Mouse (Mus musculus): Measurements from ENCODE around the gene Mrps27. TPM values are rescaled to one million over a fixed set of nuclear protein-coding genes. Genes with fewer than 3 reads are reported as not detected.

Gene Mrps27
- total RNA-seq, 2 experiments from 2014 or later: 25.8 to 30.8 TPM

- DNase-seq: no peak
Measured at GRCm38 (mm10) chr13:99351596-99351995, 7.0 kb downstream of the Mrps27 start.

- DNase-seq: peak; percentile 96
Measured at GRCm38 (mm10) chr13:99352758-99353489, 8.3 kb downstream of the Mrps27 start.

DNA sequence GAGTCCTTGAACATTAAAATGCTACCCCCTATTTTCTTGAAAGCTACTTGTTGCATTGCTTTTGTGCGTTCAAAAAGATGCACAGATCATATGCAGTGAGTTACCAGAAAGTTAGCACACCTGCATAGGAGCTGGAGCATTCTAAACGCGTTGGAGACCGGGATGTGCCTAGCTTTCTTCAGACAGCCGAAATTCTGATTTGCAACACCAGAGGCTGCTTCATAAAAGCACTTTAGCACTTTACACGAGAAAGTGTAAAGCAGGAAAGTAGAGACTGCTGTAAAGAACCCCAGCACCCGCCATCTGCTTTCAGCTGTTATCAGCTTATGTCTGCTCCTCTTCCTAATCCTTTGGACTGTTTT, 8.9 kb downstream of the Mrps27 start:
- no peak for DNase-seq

GRCm38 (mm10) chr13:99355072-99355471, 10.5 kb downstream of the Mrps27 start:
- no peak for DNase-seq

DNA sequence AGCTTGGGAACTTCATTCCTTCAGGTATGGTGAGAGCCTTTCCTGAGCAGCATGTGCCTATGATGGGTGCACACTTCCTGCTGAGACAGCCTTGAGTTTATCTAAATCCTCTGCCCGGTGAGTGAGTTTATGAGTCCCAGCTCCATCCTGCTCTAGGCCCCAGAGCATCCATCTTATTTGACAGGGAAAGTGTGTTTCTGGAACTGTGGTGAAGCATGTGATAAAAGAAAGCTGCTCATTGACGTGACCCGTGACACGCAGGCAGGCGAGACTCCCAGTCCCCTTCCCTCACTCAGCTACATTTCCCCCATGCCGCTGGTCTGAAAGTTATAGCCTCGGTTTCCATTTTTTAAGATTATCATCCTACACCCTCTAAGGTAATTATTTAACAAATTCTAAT, 11.3 kb downstream of the Mrps27 start:
- no peak for DNase-seq

DNA sequence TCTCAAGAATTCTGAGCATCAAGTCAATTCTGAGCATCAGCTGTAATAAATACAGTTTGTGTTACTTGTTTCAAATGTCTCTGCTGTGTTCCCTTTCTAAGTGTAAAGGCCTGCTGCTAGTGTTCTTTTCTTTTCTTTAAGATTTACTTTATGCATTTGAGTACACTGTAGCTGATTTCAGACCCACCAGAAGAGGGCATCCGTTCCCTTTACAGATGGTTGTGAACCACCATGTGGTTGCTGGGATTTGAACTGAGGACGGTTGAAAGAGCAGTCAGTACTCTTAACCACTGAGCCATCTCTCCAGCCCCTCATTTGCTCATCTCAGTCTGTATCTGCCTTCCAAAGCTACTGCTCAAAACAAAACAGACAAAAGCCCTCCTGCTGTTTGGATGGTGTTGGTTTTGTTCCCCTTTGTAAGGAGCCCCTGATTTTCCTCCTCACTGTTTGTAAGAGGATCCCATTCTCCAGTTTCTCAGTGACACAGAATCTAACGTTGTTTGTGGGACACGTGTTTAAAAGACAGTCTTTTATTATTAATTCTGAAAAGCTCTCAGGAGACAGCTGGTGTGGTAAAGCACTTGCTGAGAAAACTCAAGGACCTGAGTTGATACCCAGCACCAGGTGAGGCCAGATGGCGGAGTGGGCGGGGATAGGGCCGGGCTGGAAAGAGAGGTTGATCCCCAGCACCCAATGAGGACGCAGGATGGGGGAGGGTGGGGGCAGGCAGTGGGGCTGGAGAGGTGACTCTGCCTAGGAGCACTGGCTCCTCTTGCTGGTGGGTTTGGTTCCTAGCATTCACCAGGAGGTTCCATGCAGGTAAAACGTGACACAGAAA, 12.1 kb downstream of the Mrps27 start:
- no peak for DNase-seq

DNA sequence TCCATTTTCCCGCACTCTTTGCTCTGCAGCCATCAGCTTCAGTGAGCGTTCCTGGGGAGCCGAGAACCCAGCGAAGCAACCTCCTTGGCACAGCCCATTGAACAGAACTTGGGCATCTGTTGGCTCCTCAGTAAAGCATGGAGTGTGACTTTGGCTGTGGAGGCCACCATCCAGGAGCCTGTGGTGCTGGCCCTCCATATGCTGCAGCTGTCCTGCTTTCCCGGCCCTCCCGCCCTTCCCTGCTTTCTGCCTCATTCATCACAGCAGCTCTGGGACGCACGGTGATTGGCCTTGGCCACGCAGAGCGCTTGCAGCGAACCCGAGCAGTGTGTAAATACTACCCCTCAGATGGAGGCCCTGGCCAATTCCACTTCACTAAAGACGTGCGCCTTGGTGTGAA, 14.3 kb downstream of the Mrps27 start:
- no peak for DNase-seq

DNA sequence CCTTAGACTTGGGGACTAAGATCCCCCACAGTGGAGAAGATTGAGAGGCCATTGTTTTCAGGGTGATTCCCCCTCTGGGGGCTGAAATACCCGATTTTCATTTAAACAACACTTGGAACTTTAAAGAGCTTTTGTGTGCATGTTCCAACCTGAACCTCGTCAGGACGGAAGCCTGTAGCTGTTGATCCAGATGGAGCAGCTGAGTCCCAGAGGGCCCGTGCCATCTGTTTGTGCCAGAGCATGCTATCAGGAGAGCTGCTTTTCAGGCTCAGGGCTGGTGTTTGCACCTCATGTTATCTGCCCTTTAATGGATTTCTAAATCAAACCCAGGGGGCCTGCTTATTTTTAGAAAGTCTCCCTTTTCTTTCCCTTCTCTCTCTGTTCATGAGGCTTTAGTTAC, 19.3 kb downstream of the Mrps27 start:
- DNase-seq: no peak

GRCm38 (mm10) chr13:99366422-99367175, 22.0 kb downstream of the Mrps27 start:
- DNase-seq: no peak

- peak; percentile 57 for DNase-seq
Measured at GRCm38 (mm10) chr13:99367554-99368174, 23.1 kb downstream of the Mrps27 start.

GRCm38 (mm10) chr13:99369103-99369502, 24.5 kb downstream of the Mrps27 start:
- no peak for DNase-seq

DNA sequence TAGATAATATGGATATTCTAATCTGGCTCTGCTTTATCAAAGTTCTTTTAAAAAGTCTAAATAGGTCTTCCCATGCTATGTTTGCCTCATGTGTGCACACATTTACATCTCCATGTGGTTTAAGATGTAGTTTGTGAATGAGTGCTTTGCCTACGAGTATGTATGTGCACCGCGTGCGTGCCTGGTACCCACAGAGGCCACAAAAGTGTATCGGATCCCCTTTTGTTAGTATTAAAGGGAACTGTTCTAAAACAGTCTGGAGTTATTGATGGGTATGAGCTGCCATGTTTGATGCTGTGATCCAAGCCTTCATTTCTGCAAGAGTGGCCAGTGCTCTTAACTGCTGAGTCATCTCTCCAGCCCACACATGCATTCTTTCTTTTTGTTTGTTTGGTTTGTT, 26.7 kb downstream of the Mrps27 start:
- DNase-seq: no peak

GRCm38 (mm10) chr13:99373684-99374083, 29.1 kb downstream of the Mrps27 start:
- no peak for DNase-seq

DNA sequence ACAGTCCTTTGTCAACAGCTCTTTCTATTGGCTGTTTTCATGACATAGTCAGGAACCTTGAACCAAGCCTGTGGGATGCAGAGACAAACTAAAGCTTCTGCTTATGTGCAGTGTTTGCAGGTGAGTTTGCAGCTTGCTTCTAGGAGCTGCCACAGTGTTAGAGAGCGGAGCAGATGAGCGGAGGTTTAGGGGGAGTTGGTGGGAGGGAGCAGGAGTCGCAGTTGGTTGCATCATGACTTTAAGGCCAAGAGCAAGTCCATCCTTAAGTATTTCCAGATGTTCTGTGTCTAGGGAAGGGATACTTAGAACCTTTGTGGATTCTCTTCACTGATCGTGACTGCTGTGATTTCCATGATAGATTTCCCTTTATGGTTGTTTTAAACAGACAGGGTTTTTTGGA, 29.6 kb downstream of the Mrps27 start:
- DNase-seq: no peak

DNA sequence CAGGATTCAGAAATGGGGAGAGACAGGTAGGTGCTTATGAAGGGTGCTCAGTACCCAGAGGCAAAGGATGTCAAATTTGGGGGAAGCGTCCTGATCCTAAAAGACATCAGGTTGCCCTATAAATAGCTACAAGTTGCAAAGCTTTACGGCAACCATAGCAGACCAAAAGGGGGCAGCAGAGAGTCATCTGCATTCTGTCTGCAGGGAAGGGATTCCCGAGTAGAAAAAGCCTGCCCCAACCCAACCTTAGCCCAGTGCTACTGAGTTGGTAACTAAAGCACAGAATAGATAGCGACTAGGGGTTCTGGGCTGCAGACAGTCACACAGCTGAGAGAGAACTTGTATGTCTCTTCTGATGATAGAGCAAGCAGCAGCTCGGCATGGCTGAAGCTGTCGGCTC, 31.0 kb downstream of the Mrps27 start:
- peak; percentile 59 for DNase-seq

GRCm38 (mm10) chr13:99377055-99377454, 32.5 kb downstream of the Mrps27 start:
- no peak for DNase-seq

DNA sequence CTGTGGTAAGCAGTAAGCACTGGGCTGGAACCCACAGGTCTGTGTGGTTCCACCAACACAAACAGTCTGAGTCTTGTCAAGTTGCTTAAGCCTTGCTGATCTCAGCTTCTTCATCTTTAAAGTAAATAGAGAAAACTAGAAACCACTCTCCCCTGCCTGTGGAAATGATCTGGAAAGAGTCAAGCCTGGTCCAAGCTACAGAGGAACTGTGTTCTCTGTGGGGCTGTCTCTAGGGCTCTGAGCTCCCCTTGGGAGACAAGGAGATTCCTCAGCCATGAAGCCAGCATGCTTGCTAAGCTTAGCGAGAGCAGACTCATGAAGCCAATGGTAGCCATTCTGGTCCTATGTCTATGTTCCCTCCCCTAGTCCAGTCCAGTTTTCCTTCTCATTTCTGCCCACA, 33.6 kb downstream of the Mrps27 start:
- DNase-seq: no peak

GRCm38 (mm10) chr13:99382373-99382772, 37.8 kb downstream of the Mrps27 start:
- no peak for DNase-seq

GRCm38 (mm10) chr13:99384555-99385203, 40.1 kb downstream of the Mrps27 start:
- no peak for DNase-seq

DNA sequence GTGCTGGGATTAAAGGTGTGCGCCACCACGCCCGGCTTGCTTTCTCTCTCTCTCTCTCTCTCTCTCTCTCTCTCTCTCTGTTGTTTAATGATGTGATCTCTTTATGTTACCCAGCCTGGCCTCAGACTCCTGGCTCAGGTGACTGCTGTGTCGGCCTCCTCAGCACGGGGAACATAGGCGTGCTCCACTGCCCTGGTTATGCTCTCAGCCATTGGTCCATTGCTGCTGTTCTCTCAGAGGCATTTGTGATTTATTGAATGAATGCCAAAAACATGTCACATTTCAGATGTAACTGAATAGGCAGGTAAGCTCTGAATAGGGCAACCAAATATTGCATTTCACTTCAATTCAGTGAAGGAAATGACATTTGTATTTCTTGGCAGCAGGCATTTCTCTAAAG, 41.3 kb downstream of the Mrps27 start:
- no peak for DNase-seq

DNA sequence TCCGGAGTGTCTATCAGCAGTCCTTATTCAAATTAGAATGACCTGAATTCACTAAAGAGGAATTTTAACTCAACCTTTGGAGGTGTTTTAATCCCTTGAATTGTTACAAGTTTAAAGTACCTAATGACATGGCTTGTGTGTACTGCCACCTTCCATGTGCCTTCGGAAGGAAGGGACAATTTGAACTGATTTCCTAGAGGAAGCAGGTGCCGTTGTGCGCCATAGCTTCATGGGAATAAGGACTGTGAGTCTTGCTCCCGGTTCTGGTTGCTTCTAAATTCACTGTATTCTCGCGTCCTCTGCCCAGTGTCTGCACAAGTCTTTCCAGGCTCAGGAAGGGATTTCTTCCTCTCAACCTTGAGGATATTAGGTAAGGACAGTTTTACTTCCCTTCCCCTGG, 41.8 kb downstream of the Mrps27 start:
- no peak for DNase-seq

All from gastrocnemius, postnatal 25 days (tissue).